Mouse (Mus musculus) heart, embryonic 10.5 days (tissue): Measurements from ENCODE around the gene Mboat2. TPM values are rescaled to one million over a fixed set of nuclear protein-coding genes. Genes with fewer than 3 reads are reported as not detected.
A peak's percentile ranks its signal among the peaks of the same experiment; 100 is the strongest.

Experiments used
- DNase-seq: peaks from one replicate; pipeline ENCODE4 v3.0.0-alpha.2; 2017; ENCODE audit warnings: low spot score
- H3K27ac ChIP-seq: fragments of 300-500 bp; sonication (generic); 2 replicates; pipeline ENCODE4 v1.5.1; 2016; ENCODE audit warnings: mild to moderate bottlenecking
- H3K27me3 ChIP-seq: fragments of 300-500 bp; sonication (generic); 2 replicates; pipeline ENCODE4 v1.6.1; 2016; ENCODE audit warnings: mild to moderate bottlenecking; ENCODE audit not compliant: poor library complexity, insufficient read depth, severe bottlenecking
- H3K36me3 ChIP-seq: fragments of 300-500 bp; sonication (generic); 2 replicates; pipeline ENCODE4 v1.6.1; 2016; ENCODE audit warnings: mild to moderate bottlenecking, moderate library complexity
- H3K4me1 ChIP-seq: fragments of 300-500 bp; sonication (generic); 2 replicates; pipeline ENCODE4 v1.6.1; 2016; ENCODE audit warnings: mild to moderate bottlenecking
- H3K4me3 ChIP-seq: fragments of 300-500 bp; sonication (generic); 2 replicates; pipeline ENCODE4 v1.5.1; 2016; ENCODE audit warnings: mild to moderate bottlenecking, moderate library complexity
- H3K9me3 ChIP-seq: fragments of 300-500 bp; sonication (generic); 2 replicates; pipeline ENCODE4 v1.6.1; 2016; ENCODE audit warnings: mild to moderate bottlenecking, moderate library complexity
- WGBS: fragments of 180-500 bp; shearing (Covaris S2); methylation state at CpG from one replicate; pipeline ENCODE4 v1.1.7; 2016; 5-methylcytosine and 5-hydroxymethylcytosine counted together
- polyA plus RNA-seq: library from polyadenylated mRNA; unstranded; fragments of >200 nt; fragmentation: Nextera tagmentation; extraction: Ambion mirVana; gene quantifications from 2 replicates; pipeline ENCODE4 v1.2.1, GENCODE M21; 2016

Mboat2 gene
- polyA plus RNA-seq, 1 experiment from 2014 or later = 37.0 TPM

GRCm38 (mm10) chr12:24944597-24944996, 113.9 kb downstream of the Mboat2 start:
- WGBS = 71% methylated on average over 7 of the region's 7 CpGs
- peaks cover 14% of the 10 kb centered on the region for H3K4me1 ChIP-seq
- no peak for DNase-seq
- H3K27me3 ChIP-seq = no peaks in the 10 kb centered on the region
- H3K9me3 ChIP-seq = no peaks in the 10 kb centered on the region
- H3K27ac ChIP-seq = peak overlapping the region; percentile 56; the same call in 1 of the 2 replicates
- peaks cover 34% of the 10 kb centered on the region for H3K36me3 ChIP-seq
- no peak overlapping the region for H3K4me3 ChIP-seq

DNA sequence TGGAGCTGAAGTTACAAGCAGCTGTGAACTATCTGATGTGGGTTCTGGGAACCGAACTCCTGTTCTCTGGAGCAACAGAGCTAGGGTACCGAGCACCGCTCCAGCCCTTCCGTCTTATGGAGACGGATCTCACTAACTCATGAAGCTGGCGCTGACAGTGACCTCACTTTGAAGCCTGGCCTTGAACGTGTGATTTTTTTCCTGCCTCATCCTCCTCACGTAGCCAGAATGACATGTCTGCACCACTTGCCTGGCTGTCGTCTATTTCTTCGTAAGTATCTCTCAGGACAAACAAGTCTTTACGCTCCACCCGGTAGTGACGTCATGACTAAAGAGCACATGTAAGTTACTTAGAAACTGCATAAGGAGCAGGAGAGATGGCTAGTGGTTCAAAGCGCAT, 116.4 kb downstream of the Mboat2 start:
- peak; percentile 54 for DNase-seq
- WGBS = 88% methylated on average over 14 of the region's 14 CpGs
- Histone ChIP-seq H3K4me1 (peaks cover 8% of the 10 kb centered on the region), H3K9me3 (no peaks in the 10 kb centered on the region), H3K27me3 (no peaks in the 10 kb centered on the region), H3K36me3 (peaks cover 42% of the 10 kb centered on the region), H3K4me3 (no peak overlapping the region), H3K27ac (no peak overlapping the region)

DNA sequence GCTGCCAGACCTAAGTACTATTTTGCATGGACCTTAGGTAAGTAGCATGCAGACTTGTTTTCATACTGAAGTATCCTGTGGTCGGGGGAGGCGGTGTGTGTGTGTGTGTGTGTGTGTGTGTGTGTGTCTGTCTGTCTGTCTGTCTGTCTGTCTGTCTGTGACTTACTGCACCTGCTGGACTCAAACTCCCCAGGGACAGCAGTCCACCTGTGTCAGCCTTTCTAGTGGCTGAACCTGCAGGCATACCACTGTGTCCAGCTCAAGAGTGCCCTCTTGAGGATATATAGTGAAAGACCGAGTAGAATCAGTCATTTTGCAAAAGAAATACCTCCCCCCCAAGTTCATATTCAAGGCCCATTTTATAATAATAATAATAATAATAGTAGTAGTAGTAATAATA, 117.7 kb downstream of the Mboat2 start:
- H3K36me3 ChIP-seq = peaks cover 42% of the 10 kb centered on the region
- no peaks in the 10 kb centered on the region for H3K9me3 ChIP-seq
- H3K4me1 ChIP-seq = peaks cover 3% of the 10 kb centered on the region; the same call in 1 of the 2 replicates
- WGBS = 61% methylated on average over 3 of the region's 3 CpGs
- H3K27ac ChIP-seq = no peak overlapping the region
- H3K27me3 ChIP-seq = no peaks in the 10 kb centered on the region
- peak; percentile 78 for DNase-seq
- no peak overlapping the region for H3K4me3 ChIP-seq

DNA sequence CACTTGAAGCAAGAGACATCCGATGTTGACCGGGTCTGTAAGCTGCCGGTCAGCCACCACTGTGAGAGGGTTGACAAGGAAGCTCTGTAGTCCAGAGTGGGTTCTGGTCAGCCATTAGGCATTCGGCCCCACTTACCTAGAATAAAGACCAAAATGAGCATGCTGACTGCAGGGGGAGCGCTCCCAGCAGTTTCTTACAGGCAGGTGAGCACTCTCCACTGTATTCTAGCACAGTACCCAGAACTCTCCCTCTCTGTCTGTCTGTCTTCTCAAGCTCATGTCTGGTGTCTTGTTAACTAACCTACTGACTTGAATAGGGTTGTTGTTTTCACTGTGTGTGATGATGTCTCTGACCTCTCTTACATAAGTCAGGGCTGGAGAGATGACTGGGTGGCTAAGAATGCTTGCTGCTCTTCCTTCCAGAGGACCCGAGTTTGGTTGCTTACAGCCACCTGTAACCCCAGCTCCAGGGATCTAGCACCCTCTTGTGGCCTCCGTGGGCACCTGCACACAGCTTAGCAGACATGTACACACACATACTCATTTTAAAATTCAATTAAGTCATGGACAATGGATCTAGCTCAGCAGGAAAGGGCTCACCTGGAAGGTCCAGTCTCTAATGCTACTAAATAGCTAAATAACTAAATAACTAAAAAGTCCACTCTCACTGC, 119.8 kb downstream of the Mboat2 start:
- H3K4me3 ChIP-seq = no peak overlapping the region
- WGBS = 87% methylated on average over 7 of the region's 7 CpGs
- no peaks in the 10 kb centered on the region for H3K27me3 ChIP-seq
- no peaks in the 10 kb centered on the region for H3K4me1 ChIP-seq
- peak; percentile 78 for DNase-seq
- H3K36me3 ChIP-seq = peaks cover 48% of the 10 kb centered on the region
- no peaks in the 10 kb centered on the region for H3K9me3 ChIP-seq
- H3K27ac ChIP-seq = no peak overlapping the region

- Histone ChIP-seq H3K4me3 (no peak overlapping the region), H3K36me3 (peaks cover 44% of the 10 kb centered on the region), H3K9me3 (no peaks in the 10 kb centered on the region), H3K27ac (no peak overlapping the region), H3K4me1 (no peaks in the 10 kb centered on the region), H3K27me3 (no peaks in the 10 kb centered on the region)
- 58% methylated on average over 6 of the region's 6 CpGs for WGBS
- no peak for DNase-seq
These were observed 121.5 kb downstream of the Mboat2 start for GRCm38 (mm10) chr12:24952147-24952546.

GRCm38 (mm10) chr12:24955137-24955536, 124.5 kb downstream of the Mboat2 start:
- no peak for DNase-seq
- Histone ChIP-seq H3K36me3 (peaks cover 41% of the 10 kb centered on the region), H3K27ac (no peak overlapping the region), H3K27me3 (no peaks in the 10 kb centered on the region), H3K4me1 (0 out of 2 replicates have a peak, but pooled peaks cover 4% of the 10 kb centered on the region), H3K4me3 (no peak overlapping the region), H3K9me3 (no peaks in the 10 kb centered on the region)
- 55% methylated on average over 9 of the region's 9 CpGs for whole genome bisulfite sequencing

- H3K4me3 ChIP-seq = no peak overlapping the region
- no peaks in the 10 kb centered on the region for H3K9me3 ChIP-seq
- no peak for DNase-seq
- H3K36me3 ChIP-seq = peaks cover 24% of the 10 kb centered on the region
- 86% methylated on average over 3 of the region's 3 CpGs for WGBS
- H3K4me1 ChIP-seq = peaks cover 10% of the 10 kb centered on the region; the same call in 1 of the 2 replicates
- no peak overlapping the region for H3K27ac ChIP-seq
- H3K27me3 ChIP-seq = no peaks in the 10 kb centered on the region
These were observed 127.8 kb downstream of the Mboat2 start for GRCm38 (mm10) chr12:24958526-24958925.

DNA sequence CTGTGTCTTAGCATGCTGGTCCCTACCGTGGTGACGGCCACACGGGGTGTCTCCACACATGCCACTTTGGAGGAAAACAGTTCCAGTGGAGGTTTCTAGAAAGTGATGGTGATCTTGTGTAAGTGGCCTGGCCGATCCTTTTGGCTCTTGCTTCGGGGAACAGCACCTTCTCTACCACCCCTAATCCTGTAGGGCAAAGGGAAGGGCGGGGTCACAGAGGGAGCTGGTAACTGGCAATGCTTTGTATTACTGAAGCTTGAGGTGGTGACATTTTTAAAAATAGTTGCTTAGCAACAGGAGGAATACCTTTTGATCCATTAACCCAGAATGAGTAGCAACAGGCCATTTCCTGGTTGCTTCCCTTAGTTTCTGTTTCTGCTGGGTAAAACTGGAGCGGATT, 131.1 kb downstream of the Mboat2 start:
- H3K4me1 ChIP-seq = peaks cover 14% of the 10 kb centered on the region; the same call in 1 of the 2 replicates
- no peak overlapping the region for H3K27ac ChIP-seq
- peaks cover 8% of the 10 kb centered on the region; the same call in 1 of the 2 replicates for H3K36me3 ChIP-seq
- H3K4me3 ChIP-seq = no peak overlapping the region
- no peaks in the 10 kb centered on the region for H3K9me3 ChIP-seq
- DNase-seq = no peak
- 87% methylated on average over 7 of the region's 7 CpGs for WGBS
- H3K27me3 ChIP-seq = no peaks in the 10 kb centered on the region

- peak overlapping the region; percentile 83; the same call in 1 of the 2 replicates for H3K27ac ChIP-seq
- WGBS = 86% methylated on average over 11 of the region's 11 CpGs
These were observed 131.8 kb downstream of the Mboat2 start for GRCm38 (mm10) chr12:24962362-24962967.

GRCm38 (mm10) chr12:24963393-24964022, 132.8 kb downstream of the Mboat2 start:
- peaks cover 13% of the 10 kb centered on the region; the same call in 1 of the 2 replicates for H3K4me1 ChIP-seq
- no peak for DNase-seq
- no peaks in the 10 kb centered on the region for H3K27me3 ChIP-seq
- H3K4me3 ChIP-seq = peak overlapping the region; percentile 40
- peaks cover 8% of the 10 kb centered on the region; the same call in 1 of the 2 replicates for H3K36me3 ChIP-seq
- no peaks in the 10 kb centered on the region for H3K9me3 ChIP-seq
- WGBS = 40% methylated on average over 13 of the region's 13 CpGs
- H3K27ac ChIP-seq = peak overlapping the region; percentile 83

More at GRCm38 (mm10) chr12:24962362-24962967, 131.8 kb downstream of the Mboat2 start:
- Histone ChIP-seq H3K4me1 (peaks cover 14% of the 10 kb centered on the region; the same call in 1 of the 2 replicates), H3K36me3 (peaks cover 8% of the 10 kb centered on the region; the same call in 1 of the 2 replicates), H3K9me3 (no peaks in the 10 kb centered on the region), H3K4me3 (no peak overlapping the region), H3K27me3 (no peaks in the 10 kb centered on the region)
- no peak for DNase-seq

DNA sequence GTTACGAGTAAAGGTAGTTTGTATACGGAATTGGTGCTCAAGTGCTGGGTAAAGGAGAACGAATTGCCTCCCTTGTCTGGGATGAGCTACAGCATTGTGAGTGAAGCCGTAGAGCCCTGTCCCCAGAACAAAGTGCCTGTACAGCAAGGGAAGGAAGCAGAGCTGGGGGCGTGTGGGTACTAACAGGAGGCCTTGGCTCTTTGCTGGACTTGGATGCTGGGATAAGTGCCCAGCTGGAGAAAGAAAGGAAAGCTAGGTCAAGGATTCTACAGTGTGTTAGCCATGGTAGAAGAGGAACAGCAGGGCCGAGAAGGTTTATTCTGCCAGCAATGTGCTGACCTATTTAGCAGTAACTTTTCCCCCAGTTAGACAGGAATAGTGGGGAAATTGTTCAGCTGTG, 134.7 kb downstream of the Mboat2 start:
- H3K36me3 ChIP-seq = peaks cover 8% of the 10 kb centered on the region; the same call in 1 of the 2 replicates
- H3K9me3 ChIP-seq = no peaks in the 10 kb centered on the region
- no peak overlapping the region for H3K27ac ChIP-seq
- 84% methylated on average over 6 of the region's 6 CpGs for WGBS
- no peaks in the 10 kb centered on the region for H3K27me3 ChIP-seq
- no peak overlapping the region for H3K4me3 ChIP-seq
- peaks cover 10% of the 10 kb centered on the region; the same call in 1 of the 2 replicates for H3K4me1 ChIP-seq
- DNase-seq = no peak

DNA sequence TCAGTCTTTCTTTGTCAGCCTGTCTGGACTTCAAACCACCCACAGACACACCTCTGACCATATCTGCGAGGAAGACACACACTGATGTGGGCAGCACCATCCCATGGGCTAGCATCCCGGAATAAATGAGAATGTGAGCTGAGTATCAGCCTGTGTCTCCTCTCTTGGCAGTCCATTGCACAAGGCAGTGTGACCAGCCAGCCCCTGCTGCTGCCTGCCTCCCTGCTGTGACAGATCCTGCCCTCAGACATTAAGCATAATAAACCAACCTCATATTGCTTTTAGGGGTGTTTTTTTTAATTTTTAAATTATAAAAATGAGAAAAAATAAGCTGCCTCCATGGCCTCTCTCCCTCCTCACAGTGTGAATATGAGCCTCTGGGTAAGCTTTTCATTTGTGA, 135.4 kb downstream of the Mboat2 start:
- Histone ChIP-seq H3K9me3 (no peaks in the 10 kb centered on the region), H3K27ac (no peak overlapping the region), H3K36me3 (peaks cover 3% of the 10 kb centered on the region; the same call in 1 of the 2 replicates), H3K4me3 (no peak overlapping the region), H3K27me3 (no peaks in the 10 kb centered on the region), H3K4me1 (peaks cover 10% of the 10 kb centered on the region; the same call in 1 of the 2 replicates)
- 83% methylated on average over 2 of the region's 2 CpGs for WGBS
- DNase-seq = no peak
